Mouse (Mus musculus) cerebellum, postnatal 36 days (tissue): ENCODE measurements at regions not wholly inside any gene's neighbourhood (a gene's known extent, or its start where the extent isn't known, plus 50 kb on each side); places are given as distances from the start of the nearest gene placed in this dataset.

Experiments used
- DNase-seq, 2 experiments: peaks; one replicate each; pipeline ENCODE4 v3.0.0; 2021 to 2022; ENCODE audit warnings: mixed read lengths in 2 of 2

DNA sequence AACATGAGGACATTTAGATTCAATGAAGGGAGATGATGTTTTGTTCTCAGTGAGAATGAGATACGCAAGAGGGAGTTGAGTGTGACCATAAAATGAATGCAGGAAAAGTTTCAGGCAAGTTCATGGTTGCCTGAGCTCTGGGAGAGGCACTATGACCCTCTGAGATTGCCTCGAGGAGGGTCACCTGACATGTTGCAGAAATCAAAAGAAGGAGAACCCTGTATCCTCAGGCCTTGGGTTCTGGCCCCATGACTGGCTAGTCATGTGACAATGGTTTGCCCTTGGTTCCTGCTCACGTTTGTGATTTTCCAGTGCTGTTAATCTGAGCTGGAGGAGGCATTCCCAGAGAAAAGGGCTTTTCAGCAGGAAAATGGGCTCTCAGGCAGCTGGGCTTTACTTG is 98.9 kb downstream of the Mab21l3 start:
- no peak for DNase-seq

- no peak for DNase-seq
Measured at GRCm38 (mm10) chr3:101749031-101749632, 99.6 kb downstream of the Mab21l3 start.

GRCm38 (mm10) chr3:101748186-101748585 is 100.6 kb downstream of the Mab21l3 start:
- DNase-seq = no peak

DNA sequence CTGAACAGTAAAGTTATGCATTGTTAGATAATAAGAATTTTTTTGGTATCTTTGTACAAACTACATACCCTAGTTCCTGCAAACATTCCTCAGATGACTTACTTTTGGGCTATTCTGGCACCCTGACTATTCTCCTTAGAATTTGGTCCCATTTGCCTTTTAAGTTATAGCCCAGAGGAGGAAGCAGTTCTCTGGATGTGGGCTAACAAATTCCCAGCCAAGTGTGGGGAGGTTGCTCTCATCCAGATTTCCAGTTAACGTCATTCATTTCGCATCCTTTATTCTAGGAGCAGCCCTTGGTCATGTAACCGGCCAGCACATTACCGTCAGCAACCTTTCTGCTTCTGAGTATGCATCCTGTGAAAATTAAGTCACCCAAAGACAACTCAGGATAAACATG is 107.9 kb downstream of the Mab21l3 start:
- DNase-seq = no peak

- no peak for DNase-seq
Measured at GRCm38 (mm10) chr3:101737197-101737596, 111.6 kb downstream of the Mab21l3 start.

- DNase-seq = no peak
Measured at GRCm38 (mm10) chr3:101729044-101729443, 119.7 kb downstream of the Mab21l3 start.

DNA sequence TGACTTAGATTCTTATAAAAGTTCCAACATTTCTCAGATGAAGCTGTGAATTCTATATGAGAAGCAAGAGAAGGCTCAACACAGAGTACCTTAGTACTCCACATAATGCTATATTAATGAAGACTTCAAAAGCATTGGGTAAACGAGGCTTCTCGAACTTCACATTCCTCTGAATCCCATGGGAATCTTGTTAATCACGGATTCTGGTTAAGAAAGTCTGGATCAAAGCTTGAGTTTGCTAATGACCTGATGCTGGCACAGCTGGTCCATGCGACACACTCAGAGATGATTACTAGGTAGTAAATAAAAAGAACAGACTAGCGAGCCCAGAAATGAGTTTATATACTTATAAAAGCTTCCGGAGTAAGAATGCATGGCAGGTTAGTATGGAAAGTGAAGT is 118.4 kb upstream of the Atp1a1 start:
- no peak for DNase-seq

- DNase-seq = no peak
Measured at GRCm38 (mm10) chr3:101722001-101722400, 117.5 kb upstream of the Atp1a1 start.

DNA sequence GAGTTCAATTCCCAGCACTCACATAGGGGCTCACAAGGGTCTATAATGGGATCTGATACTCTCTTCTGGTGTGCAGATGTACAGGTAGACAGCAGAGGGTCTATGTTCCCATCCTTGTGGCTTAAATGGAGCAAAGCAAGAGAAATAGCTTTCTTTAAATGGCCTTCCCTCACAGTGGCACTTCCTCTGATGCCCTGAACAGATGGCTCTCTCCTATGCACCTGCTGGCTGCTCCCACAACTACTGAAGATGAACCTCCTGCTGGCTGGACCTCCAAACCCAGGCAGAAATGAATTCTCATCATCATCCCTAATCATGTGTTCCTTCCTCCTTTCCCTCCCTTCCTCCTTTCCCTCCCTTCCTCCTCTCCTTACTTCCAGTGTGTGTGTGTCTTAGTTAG is 110.9 kb upstream of the Atp1a1 start:
- peak in 1 of 2 experiments; percentile 38 for DNase-seq

DNA sequence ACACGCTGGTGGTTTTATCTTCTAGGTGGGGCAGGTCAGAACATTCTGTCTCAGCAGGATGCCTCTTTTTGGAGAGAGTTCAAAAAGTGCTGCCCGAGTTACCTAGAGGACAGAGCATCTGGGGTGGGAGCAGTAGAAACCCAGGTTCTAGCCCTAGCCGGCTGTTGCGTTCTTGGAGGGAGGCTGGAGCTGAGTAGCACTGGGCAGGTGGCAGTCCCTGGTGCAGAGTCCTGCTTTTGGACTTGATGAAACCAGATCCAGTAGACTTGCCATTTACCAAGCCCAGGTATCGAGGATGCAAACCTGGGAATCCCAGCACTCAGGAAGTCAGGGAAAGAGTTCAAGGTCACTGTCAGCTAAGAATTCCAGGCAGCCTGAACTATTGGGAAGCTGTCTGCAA is 110.3 kb upstream of the Atp1a1 start:
- peak in 1 of 2 experiments; percentile 16 for DNase-seq

DNA sequence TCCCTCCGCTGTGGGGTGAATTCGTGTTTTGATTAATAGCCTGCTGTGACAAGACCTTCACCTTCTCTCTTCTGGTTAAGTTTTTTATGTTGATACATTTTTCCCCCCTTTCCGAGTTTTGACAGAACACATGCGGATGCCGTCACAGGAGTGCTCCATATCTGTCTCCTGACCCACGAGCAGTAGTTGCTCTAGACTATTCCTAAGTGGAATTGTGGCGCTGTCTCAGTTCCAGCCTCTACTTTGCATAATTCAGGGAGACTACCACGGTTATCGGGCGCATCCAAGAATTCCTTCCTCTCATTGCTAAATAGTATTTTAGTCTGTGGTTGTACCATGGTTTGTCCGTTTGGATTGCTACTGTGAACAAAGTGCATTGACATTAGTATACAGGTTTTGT is 109.2 kb upstream of the Atp1a1 start:
- DNase-seq = no peak

DNA sequence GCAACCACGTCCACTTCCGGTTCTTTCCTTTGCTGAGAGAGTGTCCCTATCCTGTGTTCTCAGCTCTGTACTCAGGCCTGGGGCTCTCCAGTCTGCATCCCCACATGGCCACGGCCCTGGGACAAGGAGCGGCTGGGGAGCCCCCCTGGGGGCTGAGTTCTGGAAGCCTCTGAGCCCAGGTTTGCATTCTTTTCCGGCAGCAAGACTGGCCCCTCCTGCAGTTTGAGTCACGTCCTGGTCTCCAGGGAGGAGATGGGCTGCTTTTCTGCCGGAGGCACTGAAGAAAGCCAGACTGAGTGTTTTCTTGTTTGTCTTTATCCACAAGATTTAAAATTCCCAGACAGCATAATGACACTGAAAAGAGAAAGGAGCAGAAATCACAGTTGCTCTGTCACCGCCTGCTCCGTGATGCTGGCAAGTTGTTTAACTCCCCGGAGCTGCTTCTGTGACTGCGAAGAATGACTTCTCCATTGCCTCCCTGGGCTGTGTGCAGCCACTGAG is 108.7 kb upstream of the Atp1a1 start:
- DNase-seq = peak in 1 of 2 experiments; percentile 26

DNA sequence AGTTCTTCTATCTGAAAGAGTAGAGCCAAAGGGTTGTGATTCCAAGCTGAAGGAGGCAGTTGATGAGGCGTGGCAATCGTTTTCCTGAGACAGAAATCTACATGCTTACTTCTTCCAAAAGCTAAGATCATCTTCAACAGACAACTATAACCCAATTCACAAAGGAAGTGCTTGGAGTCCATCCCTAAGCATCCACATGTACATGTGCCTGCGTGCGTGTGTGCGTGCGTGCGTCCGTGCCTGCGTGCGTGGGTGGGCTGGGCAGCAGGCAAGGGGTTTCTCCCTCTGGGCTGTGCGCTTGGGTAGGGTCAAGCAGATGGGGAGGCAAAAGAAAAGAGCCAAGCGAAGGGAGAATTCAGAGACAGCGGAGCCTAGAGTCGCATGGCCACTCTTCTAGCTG is 108.2 kb upstream of the Atp1a1 start:
- DNase-seq = no peak

DNA sequence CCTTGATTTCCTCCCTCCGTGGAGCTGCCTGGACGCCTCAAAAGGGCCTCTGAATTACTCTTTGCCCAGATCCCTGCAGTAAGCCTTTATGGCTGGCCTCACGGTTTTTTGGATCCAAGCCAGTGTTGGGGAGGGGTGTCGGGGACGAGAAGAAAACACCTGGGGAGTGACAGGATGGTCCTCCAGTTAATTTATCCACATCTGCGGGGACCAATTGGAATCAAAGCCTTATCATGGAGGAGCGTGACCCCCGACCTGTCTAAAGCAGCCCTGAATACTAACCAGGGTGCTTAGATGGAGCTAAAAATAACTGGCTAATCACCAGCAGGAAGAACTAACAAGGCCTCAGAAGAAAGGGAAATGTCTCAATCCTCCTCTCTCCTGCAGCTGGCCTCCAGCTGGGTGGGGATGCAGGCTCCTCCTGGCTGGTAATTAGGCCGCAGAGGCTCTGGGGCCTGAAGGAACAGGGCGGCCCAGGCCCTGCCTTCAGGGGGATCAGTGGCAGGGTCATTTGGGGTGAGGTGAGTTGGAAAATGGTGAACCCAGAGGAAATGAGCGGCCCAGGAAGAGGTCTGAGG is 107.2 kb upstream of the Atp1a1 start:
- peak in 1 of 2 experiments; percentile 21 for DNase-seq

GRCm38 (mm10) chr3:101709379-101709970 is 105.0 kb upstream of the Atp1a1 start:
- peak; percentile 26 to 36 for DNase-seq

DNA sequence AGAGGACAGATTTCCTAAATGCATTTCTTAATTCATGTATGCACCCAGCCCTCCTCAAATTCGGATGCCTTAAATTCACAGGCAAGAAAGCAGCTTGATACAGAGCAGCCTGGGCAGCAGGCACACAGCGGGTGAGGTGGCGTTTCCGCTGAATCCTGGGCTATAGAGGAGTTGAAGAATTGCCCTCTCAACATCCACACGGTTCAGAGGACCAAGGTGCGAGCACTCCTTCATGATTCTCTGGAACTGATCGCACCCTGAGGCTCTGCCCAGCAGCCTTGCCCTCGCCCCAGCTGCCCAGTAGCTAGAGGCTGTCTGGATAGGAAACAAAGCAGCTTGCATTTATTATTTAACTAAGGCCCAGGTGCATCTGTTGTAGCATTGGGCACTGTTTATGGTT is 104.3 kb upstream of the Atp1a1 start:
- peak; percentile 61 to 67 for DNase-seq

DNA sequence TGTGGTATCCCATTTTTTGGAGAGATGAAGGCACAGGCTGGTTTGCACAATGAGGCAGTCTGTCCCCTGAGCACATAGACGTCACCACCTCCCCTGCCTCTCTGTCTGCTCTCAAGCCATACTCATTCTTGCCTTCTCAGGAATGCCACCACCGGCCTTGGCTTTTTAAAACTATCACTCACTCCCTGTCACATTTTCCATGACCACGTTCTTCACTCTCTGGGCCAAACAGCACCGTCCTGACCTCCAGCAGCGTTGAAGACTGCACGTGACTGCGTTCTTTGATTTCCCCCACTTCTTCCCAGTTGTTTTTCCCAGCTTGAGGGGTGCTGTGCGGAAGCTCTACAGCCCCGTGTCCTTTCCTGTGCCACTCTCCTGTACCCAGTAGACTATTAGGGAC is 100.4 kb upstream of the Atp1a1 start:
- DNase-seq = no peak

DNA sequence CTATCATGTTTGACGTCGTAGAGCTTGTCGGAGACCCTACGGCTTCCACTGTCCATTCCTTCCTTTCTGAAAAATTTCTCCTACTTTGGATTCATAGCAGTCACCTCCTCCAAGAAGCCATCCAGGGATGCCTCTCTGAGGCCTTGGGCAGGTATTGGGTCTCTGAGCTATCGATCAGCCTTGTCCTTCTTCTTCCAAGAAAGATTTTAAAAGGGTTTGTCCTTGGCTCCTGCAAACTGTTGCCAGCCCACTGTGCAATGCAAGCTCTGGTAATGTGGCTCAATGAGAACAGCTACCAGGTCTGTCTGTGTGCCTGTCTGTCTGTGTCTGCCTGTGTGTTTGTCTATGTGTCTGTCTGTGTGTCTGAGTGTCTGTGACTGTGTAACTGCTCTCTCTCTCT is 99.8 kb upstream of the Atp1a1 start:
- no peak for DNase-seq

GRCm38 (mm10) chr3:101701763-101702173 is 97.3 kb upstream of the Atp1a1 start:
- DNase-seq = no peak

DNA sequence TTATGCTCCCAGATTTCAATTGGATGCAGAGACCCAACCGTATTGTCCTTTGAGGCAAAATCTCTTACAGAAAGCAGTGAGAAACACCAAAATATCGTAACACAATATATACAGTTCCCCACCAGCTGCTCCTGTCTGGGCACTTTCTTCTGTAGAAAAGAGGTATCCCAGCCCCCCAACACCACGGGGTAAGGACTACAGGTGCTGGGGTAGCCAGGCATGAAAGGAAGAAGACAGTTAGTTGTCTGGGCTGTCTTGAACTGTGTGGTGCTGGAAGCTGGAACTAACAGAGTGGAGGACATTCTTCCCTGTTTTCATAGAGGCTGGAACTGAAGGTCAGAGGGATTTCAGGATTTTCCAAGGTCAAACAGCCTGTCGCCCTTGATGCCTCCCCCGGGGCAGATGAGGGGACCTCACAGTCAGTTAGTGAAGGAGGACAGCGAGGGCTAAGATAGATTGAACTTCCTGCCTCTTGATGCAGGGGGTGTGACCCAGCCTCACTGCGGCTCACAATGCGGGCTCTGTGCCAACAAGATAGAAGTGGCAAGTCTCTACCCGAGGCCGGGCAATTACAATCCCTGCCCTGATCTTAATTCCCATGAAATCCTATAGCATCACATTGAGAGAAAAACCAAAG is 96.6 kb upstream of the Atp1a1 start:
- peak; percentile 28 to 48 for DNase-seq

GRCm38 (mm10) chr3:101699929-101700681 is 95.6 kb upstream of the Atp1a1 start:
- peak; percentile 95 to 96 for DNase-seq

GRCm38 (mm10) chr3:101696832-101697231 is 92.3 kb upstream of the Atp1a1 start:
- DNase-seq = no peak

DNA sequence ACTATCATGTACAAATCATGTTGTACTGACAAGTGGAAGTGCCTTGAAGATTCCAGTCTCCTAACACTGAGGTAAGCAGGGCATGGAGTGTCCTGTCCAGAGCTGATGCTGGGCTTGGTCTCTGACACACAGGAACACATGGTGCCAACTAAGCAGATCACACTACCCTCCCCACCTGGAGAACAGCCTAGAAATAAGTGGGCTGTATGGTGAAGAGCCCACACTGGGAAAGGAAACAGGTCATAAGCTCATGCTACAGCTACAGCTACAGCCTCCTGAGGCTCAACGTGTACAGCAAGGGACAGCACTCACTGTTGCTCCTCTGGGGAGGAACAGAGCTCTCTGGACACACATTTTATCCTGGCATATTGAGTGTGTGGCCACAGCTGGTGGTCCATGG is 89.8 kb upstream of the Atp1a1 start:
- peak in 1 of 2 experiments; percentile 20 for DNase-seq
